Mouse (Mus musculus) megakaryocyte-erythroid progenitor cell, adult 5-6 weeks (primary cell): Measurements from ENCODE around the gene Gm10447. TPM values are rescaled to one million over a fixed set of nuclear protein-coding genes. Genes with fewer than 3 reads are reported as not detected.

Source experiments
- ATAC-seq: replicated peaks from 2 replicates; pipeline ENCODE4 v1.8.0; 2016; ENCODE audit warnings: mild to moderate bottlenecking, inconsistent platforms; ENCODE audit not compliant: severe bottlenecking, poor library complexity, low FRiP score, low TSS enrichment
- total RNA-seq, 2 experiments: library from RNA; stranded (forward) in 1 of 2; stranded (reverse) in 1 of 2; fragments of 200-1000, 215-1000 nt in 1 of 2; fragments of >200 nt in 1 of 2; fragmentation: Nextera tagmentation in 1 of 2; gene quantifications; 2 replicates each; pipeline ENCODE4 v1.2.3; 2014 to 2017

Gene Gm10447
- total RNA-seq, 2 experiments from 2014 or later: not detected

DNA sequence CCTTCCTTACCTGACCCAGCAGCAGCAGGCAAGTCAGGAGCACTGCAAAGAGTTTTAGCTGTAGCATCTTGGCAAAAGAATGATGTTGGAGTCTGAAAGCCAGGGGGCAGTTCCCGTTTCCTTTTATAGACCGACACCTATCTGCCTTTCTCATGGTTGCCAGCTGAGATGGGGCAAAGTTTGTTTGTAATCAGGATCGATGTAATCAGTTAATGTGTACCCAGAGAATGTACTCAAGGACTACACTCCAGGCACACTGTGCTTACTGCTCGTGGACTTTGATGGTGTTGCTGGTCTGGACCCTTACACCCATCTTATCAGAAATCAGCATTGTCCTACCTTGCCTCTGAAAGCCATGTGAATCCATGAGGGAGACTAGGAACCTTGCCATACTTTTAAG lies 33.9 kb downstream of the Gm10447 start, which contains the start of gene Leap2:
Gene Leap2 (minus strand): TSS at position 135 of the 400 bp plus-strand sequence.
- no peak for ATAC-seq

GRCm38 (mm10) chr11:53418048-53418447 lies 38.9 kb downstream of the Gm10447 start:
- ATAC-seq: no peak

DNA sequence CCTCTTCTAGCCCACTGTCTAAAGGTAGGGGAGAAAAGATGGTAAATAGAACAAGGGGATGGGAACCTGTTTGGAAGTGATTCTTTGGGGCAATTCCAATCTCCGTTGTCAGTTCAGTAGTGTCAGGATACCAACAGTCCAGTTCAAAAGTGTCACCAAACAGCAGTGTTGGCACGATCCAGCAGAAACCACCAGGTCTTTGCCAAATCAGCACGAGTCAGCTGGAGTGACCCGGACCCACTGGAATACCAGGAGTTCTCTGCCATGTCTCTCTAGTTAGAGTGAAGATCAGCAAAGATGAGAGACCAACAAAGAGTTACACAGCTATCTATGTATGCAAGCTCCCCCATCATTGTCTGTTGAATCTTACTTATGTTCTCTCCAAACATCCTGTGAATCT lies 43.0 kb downstream of the Gm10447 start:
- no peak for ATAC-seq

GRCm38 (mm10) chr11:53411738-53412137 lies 45.2 kb downstream of the Gm10447 start:
- ATAC-seq: peak; percentile 57; the same call in 1 of the 2 replicates

Other genes starting within 250 kb of the Gm10447 start
- 114 and 126 TPM in 2 replicates for gene Hspa4, start 156.7 kb downstream of the Gm10447 start, total RNA-seq (2014; fragmentation: Nextera tagmentation)
- 598 and 714 TPM in 2 replicates for gene Hspa4, start 156.7 kb downstream of the Gm10447 start, total RNA-seq (2017)
- gene Zcchc10, start 132.4 kb downstream of the Gm10447 start, total RNA-seq (2014; fragmentation: Nextera tagmentation): 14.9 and 27.5 TPM in 2 replicates
- gene Zcchc10, start 132.4 kb downstream of the Gm10447 start, total RNA-seq (2017): 3.8 and 8.7 TPM in 2 replicates
- 55.8 and 78.3 TPM in 2 replicates for gene Aff4, start 106.3 kb downstream of the Gm10447 start, total RNA-seq (2014; fragmentation: Nextera tagmentation)
- 39.1 and 45.0 TPM in 2 replicates for gene Aff4, start 106.3 kb downstream of the Gm10447 start, total RNA-seq (2017)
- gene Leap2, start 33.9 kb downstream of the Gm10447 start, total RNA-seq (2014; fragmentation: Nextera tagmentation): 2.6 TPM in 1 of 2 replicates, not detected in the other
- gene Leap2, start 33.9 kb downstream of the Gm10447 start, total RNA-seq (2017): not detected in 2 replicates
- 289 and 326 TPM in 2 replicates for gene Uqcrq, start 26.3 kb downstream of the Gm10447 start, total RNA-seq (2014; fragmentation: Nextera tagmentation)
- gene Uqcrq, start 26.3 kb downstream of the Gm10447 start, total RNA-seq (2017): 30.9 and 67.9 TPM in 2 replicates
- 0.24 and 0.32 TPM in 2 replicates for gene Gdf9, start 26.1 kb downstream of the Gm10447 start, total RNA-seq (2014; fragmentation: Nextera tagmentation)
- 0.42 and 0.80 TPM in 2 replicates for gene Gdf9, start 26.1 kb downstream of the Gm10447 start, total RNA-seq (2017)
- not detected in 2 replicates for gene Shroom1, start 95 bp upstream of the Gm10447 start, total RNA-seq (2014; fragmentation: Nextera tagmentation)
- gene Shroom1, start 95 bp upstream of the Gm10447 start, total RNA-seq (2017): not detected in 2 replicates
- not detected in 2 replicates for gene Gm9837, start 13.4 kb upstream of the Gm10447 start, total RNA-seq (2014; fragmentation: Nextera tagmentation)
- not detected in 2 replicates for gene Gm9837, start 13.4 kb upstream of the Gm10447 start, total RNA-seq (2017)
- not detected in 2 replicates for gene Gm9945, start 23.1 kb upstream of the Gm10447 start, total RNA-seq (2014; fragmentation: Nextera tagmentation)
- gene Gm9945, start 23.1 kb upstream of the Gm10447 start, total RNA-seq (2017): not detected in 2 replicates
- gene Sowaha, start 23.2 kb upstream of the Gm10447 start, total RNA-seq (2014; fragmentation: Nextera tagmentation): 3.9 and 7.0 TPM in 2 replicates
- 3.7 and 4.7 TPM in 2 replicates for gene Sowaha, start 23.2 kb upstream of the Gm10447 start, total RNA-seq (2017)
- gene Sept8, start 62.1 kb upstream of the Gm10447 start, total RNA-seq (2014; fragmentation: Nextera tagmentation): 229 and 247 TPM in 2 replicates
- gene Sept8, start 62.1 kb upstream of the Gm10447 start, total RNA-seq (2017): 135 and 175 TPM in 2 replicates
- 14.4 and 14.6 TPM in 2 replicates for gene Kif3a, start 110.3 kb upstream of the Gm10447 start, total RNA-seq (2014; fragmentation: Nextera tagmentation)
- gene Kif3a, start 110.3 kb upstream of the Gm10447 start, total RNA-seq (2017): 20.0 and 21.9 TPM in 2 replicates
- not detected in 2 replicates for gene Il4, start 161.6 kb upstream of the Gm10447 start, total RNA-seq (2014; fragmentation: Nextera tagmentation)
- 3.5 and 5.0 TPM in 2 replicates for gene Il4, start 161.6 kb upstream of the Gm10447 start, total RNA-seq (2017)
- not detected in 2 replicates for gene Il13, start 177.6 kb upstream of the Gm10447 start, total RNA-seq (2014; fragmentation: Nextera tagmentation)
- gene Il13, start 177.6 kb upstream of the Gm10447 start, total RNA-seq (2017): not detected in 2 replicates